Mouse (Mus musculus): ENCODE measurements around the gene Ets2. TPM values are rescaled to one million over a fixed set of nuclear protein-coding genes. Genes with fewer than 3 reads are reported as not detected.
"Not testable (repeated sequence)": the region's sequence is repeated elsewhere in the genome, so short reads cannot be mapped to it uniquely, and the experiment has no call there.

Ets2 gene
- total RNA-seq, 4 experiments from 2014 or later: 67.2 to 81.0 (median 75.2) TPM

GRCm38 (mm10) chr16:95699721-95700120 lies 2.2 kb upstream of the Ets2 start:
- DNase-seq (ENCODE audit: low spot score in 2 of 2): no peak

- DNase-seq (ENCODE audit: low spot score in 2 of 2): no peak
These were observed 1.7 kb upstream of the Ets2 start for GRCm38 (mm10) chr16:95700224-95700623.

DNA sequence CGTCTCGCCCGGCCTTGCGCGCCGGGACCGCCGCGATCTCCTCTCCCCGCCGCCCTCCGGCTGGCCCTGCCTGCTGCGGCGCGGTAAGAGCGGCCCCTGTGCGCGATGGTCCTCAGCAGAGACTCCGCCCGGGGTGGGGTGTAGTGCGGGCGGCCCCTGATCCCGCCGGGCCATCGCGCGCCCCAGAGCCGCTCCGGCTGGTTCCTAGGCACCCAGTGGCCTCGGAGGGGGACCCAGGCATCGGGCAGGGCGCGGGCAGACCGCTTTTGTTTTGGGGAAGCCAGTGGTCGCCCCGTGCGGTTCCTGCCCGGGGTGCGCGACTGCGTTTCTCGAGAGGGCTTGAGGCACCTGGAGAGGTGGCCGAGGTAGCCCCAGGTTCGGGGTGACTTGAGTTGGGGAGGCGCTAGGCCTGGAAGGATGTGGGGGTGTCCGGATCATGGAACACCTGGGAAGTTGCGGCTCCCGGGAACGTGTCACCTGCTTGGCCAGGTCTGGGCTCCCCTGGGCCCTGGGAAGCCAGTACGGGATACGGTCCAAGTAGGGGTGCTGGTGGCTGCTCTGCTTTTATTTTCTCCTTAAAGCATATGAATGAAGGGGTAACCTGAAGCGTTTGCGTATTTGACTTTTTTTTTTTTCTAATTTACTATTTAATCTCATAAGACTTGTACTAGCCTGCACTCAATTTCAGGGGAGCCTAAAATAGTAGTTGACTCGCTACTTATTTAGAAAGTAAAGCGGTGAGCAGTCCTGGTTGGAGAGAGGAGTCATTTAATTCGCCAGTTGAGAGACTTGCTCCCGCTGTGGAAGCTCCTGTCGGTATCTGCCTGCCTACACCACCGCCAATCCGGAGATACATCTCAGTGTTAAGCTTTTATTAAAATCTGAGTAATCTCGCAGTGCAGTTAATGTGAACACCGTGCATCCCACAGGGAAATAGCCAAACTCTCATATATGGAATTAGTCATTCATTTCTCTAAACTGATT lies 979 bp downstream of the Ets2 start:
- DNase-seq (ENCODE audit: low spot score in 2 of 2): no peak

DNA sequence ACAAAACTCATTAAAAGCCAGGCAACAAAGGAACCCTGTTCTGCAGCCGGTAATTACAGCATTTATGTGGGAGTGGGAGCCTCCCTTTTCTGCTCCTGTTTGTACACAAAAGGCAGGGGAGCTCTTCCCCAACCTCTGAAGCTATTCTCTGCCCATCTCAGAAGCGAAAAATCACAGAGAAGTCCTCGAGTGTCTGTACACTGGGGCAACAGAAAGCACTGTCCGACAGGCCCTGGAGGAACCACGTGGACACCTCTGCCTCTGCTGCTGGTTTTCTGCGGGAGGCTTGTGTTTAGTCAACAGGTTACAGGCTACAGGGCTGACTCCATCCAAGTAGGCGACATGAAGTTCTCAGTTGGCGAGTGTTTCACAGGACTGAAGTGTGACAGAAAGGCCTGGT lies 2.1 kb downstream of the Ets2 start:
- no peak for DNase-seq (ENCODE audit: low spot score in 2 of 2)

- DNase-seq (ENCODE audit: low spot score in 2 of 2): no peak
These were observed 2.9 kb downstream of the Ets2 start for GRCm38 (mm10) chr16:95704662-95705330.

DNA sequence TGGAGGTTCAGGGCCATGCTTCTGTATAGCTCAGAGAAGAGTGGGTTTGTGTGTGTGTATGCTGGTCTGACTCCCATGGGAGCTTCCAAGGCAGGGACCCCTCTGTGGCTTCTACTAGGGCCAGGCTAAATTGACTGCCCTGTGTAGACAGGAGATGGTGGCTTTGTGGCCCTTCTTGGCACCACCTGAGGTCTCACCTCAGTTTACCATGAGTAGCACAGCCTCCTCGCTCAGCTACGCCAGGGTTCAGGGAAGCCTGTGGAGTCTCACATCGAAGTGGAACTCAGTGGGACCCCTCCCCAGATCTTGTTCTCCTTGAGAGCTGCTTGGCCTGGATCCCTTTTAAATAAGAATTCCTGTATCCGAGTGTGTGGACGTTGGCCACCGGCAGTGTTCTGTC lies 3.9 kb downstream of the Ets2 start:
- no peak for DNase-seq (ENCODE audit: low spot score in 2 of 2)

- DNase-seq (ENCODE audit: low spot score in 2 of 2): no peak
These were observed 6.5 kb downstream of the Ets2 start for GRCm38 (mm10) chr16:95708211-95709004.

DNA sequence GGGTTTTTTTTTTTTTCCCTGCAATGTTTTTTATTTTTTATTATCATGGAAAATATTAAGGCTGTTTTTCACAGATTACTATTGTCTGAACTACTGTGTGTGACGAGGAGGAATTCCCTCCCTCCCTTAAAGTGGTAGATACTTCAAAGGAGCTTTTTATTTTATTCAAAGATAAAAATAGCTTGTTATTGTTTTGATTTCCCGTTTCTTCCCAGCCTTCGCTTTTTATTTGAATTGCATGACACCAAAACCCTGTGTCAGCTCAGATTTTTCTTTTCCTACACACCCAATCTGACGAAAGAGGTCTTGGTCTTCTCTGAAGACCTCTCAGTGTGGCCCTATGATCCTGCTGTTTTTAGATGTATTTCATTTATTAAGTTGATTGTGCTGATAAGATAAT lies 7.3 kb downstream of the Ets2 start:
- no peak for DNase-seq (ENCODE audit: low spot score in 2 of 2)

GRCm38 (mm10) chr16:95710129-95710528 lies 8.3 kb downstream of the Ets2 start:
- no peak for DNase-seq (ENCODE audit: low spot score in 2 of 2)

DNA sequence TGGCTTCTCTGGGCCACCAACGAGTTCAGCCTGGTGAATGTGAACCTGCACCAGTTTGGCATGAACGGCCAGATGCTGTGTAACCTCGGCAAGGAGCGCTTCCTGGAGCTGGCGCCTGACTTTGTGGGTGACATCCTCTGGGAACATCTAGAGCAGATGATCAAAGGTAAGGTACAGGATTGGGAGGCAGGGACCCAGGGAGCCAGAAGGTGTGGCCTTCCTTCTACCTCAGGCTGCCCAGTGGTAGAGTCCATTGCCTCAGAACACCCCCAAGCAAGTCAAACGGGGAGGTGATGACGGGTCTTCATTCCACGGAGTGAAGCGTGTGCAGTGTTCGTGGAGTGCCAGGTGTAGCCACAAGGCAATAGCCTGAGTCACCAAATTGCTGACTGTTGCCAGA lies 10.2 kb downstream of the Ets2 start:
- DNase-seq (ENCODE audit: low spot score in 2 of 2): no peak

- DNase-seq (ENCODE audit: low spot score in 2 of 2): not testable (repeated sequence)
These were observed 11.2 kb downstream of the Ets2 start for GRCm38 (mm10) chr16:95713077-95713476.

GRCm38 (mm10) chr16:95715026-95715425 lies 13.2 kb downstream of the Ets2 start:
- DNase-seq (ENCODE audit: low spot score in 2 of 2): no peak

GRCm38 (mm10) chr16:95716061-95716706 lies 14.3 kb downstream of the Ets2 start:
- no peak for DNase-seq (ENCODE audit: low spot score in 2 of 2)

GRCm38 (mm10) chr16:95717631-95718030 lies 15.8 kb downstream of the Ets2 start:
- DNase-seq (ENCODE audit: low spot score in 2 of 2): no peak

- DNase-seq (ENCODE audit: low spot score in 2 of 2): no peak
These were observed 16.2 kb downstream of the Ets2 start for GRCm38 (mm10) chr16:95718119-95718518.

GRCm38 (mm10) chr16:95720532-95720931 lies 18.7 kb downstream of the Ets2 start:
- DNase-seq (ENCODE audit: low spot score in 2 of 2): no peak

DNA sequence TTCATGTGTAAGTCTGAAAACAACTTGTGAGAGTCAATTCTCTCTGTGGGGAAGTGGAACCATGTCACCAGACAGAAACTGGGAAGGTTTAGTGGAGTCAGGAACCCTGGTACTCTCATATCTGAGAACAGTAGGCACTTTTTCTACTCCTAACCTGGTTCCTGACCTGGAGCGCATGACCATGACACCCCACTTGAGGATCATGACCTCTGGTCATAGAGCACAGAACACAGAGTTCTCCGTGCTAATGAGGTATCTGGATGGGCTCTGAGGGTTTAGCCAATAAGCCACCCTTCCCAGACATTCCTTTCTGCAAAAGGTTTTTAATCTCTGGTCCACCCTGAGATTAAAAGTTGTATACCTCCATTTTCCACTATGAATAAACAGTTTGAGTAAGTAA lies 22.4 kb downstream of the Ets2 start:
- no peak for DNase-seq (ENCODE audit: low spot score in 2 of 2)

DNA sequence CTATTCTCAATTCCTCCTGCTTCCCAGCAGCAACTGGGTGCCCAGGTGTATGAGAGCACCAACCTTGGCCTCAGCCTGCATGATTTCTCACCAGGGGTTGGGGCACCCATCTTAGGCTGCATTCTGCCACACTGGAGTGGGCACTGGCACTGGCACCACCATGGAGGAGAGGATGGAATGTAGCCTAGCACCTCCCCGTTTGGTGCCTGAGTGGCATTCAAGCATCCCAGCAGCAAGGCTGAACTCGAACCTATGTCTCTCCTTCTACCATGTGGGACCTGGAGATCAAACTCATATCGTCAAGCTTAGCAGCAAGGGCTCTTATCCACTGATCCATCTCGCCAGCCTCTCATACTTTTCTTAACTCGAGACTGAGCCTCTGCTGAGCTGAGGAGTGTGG lies 22.9 kb downstream of the Ets2 start:
- DNase-seq (ENCODE audit: low spot score in 2 of 2): no peak

GRCm38 (mm10) chr16:95726802-95727201 lies 24.9 kb downstream of the Ets2 start:
- DNase-seq (ENCODE audit: low spot score in 2 of 2): no peak

DNA sequence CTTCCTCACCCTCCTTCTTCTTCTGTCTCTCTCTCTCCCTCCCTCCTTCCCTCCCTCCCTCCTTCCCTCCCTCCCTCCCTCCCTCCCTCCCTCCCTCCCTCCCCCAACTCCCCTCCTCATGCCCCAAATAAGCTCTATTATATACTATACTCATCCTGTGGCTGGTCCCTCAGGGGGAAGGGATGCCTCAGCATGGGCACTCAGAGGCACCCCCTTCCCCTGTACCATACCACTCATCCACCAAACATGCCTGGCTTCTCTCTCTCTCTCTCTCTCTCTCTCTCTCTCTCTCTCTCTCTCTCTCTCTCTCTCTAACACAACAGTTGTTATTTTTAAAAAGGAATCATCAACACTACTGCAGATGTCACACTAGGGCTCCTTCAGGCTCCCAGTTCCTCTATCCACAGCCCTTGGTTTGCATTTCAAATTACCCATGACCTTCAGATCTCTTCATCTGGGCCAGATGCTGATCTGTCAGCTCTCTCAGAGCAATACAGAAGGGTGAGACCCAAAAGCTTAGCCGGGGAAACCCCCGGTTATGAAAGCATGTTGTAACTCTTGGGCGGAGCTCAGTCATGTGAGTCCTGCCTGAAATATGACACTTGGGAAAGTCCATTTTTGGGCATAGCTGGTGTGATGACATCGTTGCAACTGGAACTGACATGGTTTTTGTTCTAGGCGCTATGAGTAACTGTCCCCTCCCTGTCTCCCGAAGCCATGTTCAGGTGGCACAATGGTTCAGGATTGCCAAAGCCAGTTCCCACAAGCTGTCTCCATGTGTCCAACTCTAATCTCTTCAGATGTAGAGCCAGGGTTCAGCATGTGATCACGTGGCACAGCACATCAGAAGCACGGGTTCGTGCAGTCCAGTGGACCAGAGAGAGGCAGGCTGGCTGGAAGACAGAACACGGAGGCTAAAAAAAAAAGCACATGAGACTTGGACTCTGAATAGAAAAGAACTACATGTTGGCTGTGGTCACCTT lies 26.9 kb downstream of the Ets2 start:
- no peak for DNase-seq (ENCODE audit: low spot score in 2 of 2)

Measured in layer of hippocampus, adult 8-10 months (tissue).